Mouse (Mus musculus): Measurements from ENCODE around the gene Tmem163. TPM values are rescaled to one million over a fixed set of nuclear protein-coding genes. Genes with fewer than 3 reads are reported as not detected.
A peak's percentile ranks its signal among the peaks of the same experiment; 100 is the strongest.

Tmem163 gene
- polyA plus RNA-seq, 1 experiment from 2014 or later, result 54.1 TPM

GRCm38 (mm10) chr1:127637917-127638316 lies 41.4 kb downstream of the Tmem163 start:
- Histone ChIP-seq H3K9ac (replicated peaks) (no peak overlapping the region), H3K27me3 (replicated peaks) (no peaks in the 10 kb centered on the region), H3K4me3 (replicated peaks) (no peak overlapping the region), H3K4me2 (no peak overlapping the region), H3K27ac (replicated peaks) (no peak overlapping the region), H3K4me1 (no peaks in the 10 kb centered on the region), H3K9me3 (replicated peaks) (no peaks in the 10 kb centered on the region), H3K36me3 (no peaks in the 10 kb centered on the region)
- 59% methylated on average over 2 of the region's 2 CpGs for WGBS
- no peak for ATAC-seq (ENCODE audit: low FRiP score)

- H3K4me1 ChIP-seq, result 0 out of 2 replicates have a peak, but pooled peaks cover 6% of the 10 kb centered on the region
- H3K9me3 ChIP-seq (replicated peaks), result no peaks in the 10 kb centered on the region
- H3K9ac ChIP-seq (replicated peaks), result no peak overlapping the region
- H3K27me3 ChIP-seq (replicated peaks), result no peaks in the 10 kb centered on the region
- H3K4me3 ChIP-seq (replicated peaks), result no peak overlapping the region
- no peak overlapping the region for H3K27ac ChIP-seq (replicated peaks)
- ATAC-seq (ENCODE audit: low FRiP score), result no peak
- H3K4me2 ChIP-seq, result no peak overlapping the region
- 48% methylated on average over 7 of the region's 7 CpGs for WGBS
- no peaks in the 10 kb centered on the region for H3K36me3 ChIP-seq
Measured at GRCm38 (mm10) chr1:127627151-127627550, 52.2 kb downstream of the Tmem163 start.

- Histone ChIP-seq H3K36me3 (no peaks in the 10 kb centered on the region), H3K9ac (replicated peaks) (no peak overlapping the region), H3K4me1 (0 out of 2 replicates have a peak, but pooled peaks cover 6% of the 10 kb centered on the region), H3K27me3 (replicated peaks) (no peaks in the 10 kb centered on the region), H3K4me2 (no peak overlapping the region), H3K9me3 (replicated peaks) (no peaks in the 10 kb centered on the region), H3K4me3 (replicated peaks) (no peak overlapping the region), H3K27ac (replicated peaks) (no peak overlapping the region)
- 62% methylated on average over 5 of the region's 5 CpGs for WGBS
- ATAC-seq (ENCODE audit: low FRiP score), result no peak
Measured at GRCm38 (mm10) chr1:127625577-127626362, 53.6 kb downstream of the Tmem163 start.

- Histone ChIP-seq H3K9ac (replicated peaks) (no peak overlapping the region), H3K9me3 (replicated peaks) (no peaks in the 10 kb centered on the region), H3K27me3 (replicated peaks) (no peaks in the 10 kb centered on the region), H3K36me3 (no peaks in the 10 kb centered on the region), H3K4me1 (0 out of 2 replicates have a peak, but pooled peaks cover 6% of the 10 kb centered on the region), H3K4me2 (no peak overlapping the region), H3K27ac (replicated peaks) (no peak overlapping the region), H3K4me3 (replicated peaks) (no peak overlapping the region)
- 56% methylated on average over 5 of the region's 5 CpGs for whole genome bisulfite sequencing
- ATAC-seq (ENCODE audit: low FRiP score), result no peak
Measured at GRCm38 (mm10) chr1:127622349-127622748, 57.0 kb downstream of the Tmem163 start.

GRCm38 (mm10) chr1:127619036-127619435 lies 60.3 kb downstream of the Tmem163 start:
- H3K36me3 ChIP-seq, result no peaks in the 10 kb centered on the region
- WGBS, result 82% methylated on average over 6 of the region's 6 CpGs
- ATAC-seq (ENCODE audit: low FRiP score), result no peak
- no peaks in the 10 kb centered on the region for H3K27me3 ChIP-seq (replicated peaks)
- H3K4me2 ChIP-seq, result no peak overlapping the region
- no peaks in the 10 kb centered on the region for H3K4me1 ChIP-seq
- no peak overlapping the region for H3K4me3 ChIP-seq (replicated peaks)
- no peaks in the 10 kb centered on the region for H3K9me3 ChIP-seq (replicated peaks)
- H3K9ac ChIP-seq (replicated peaks), result no peak overlapping the region
- H3K27ac ChIP-seq (replicated peaks), result no peak overlapping the region

GRCm38 (mm10) chr1:127610378-127610777 lies 69.0 kb downstream of the Tmem163 start:
- H3K27me3 ChIP-seq (replicated peaks), result no peaks in the 10 kb centered on the region
- no peak for ATAC-seq (ENCODE audit: low FRiP score)
- no peaks in the 10 kb centered on the region for H3K4me1 ChIP-seq
- no peak overlapping the region for H3K4me3 ChIP-seq (replicated peaks)
- H3K4me2 ChIP-seq, result no peak overlapping the region
- WGBS, result 91% methylated on average over 3 of the region's 3 CpGs
- H3K9ac ChIP-seq (replicated peaks), result no peak overlapping the region
- H3K9me3 ChIP-seq (replicated peaks), result no peaks in the 10 kb centered on the region
- no peak overlapping the region for H3K27ac ChIP-seq (replicated peaks)
- H3K36me3 ChIP-seq, result no peaks in the 10 kb centered on the region

GRCm38 (mm10) chr1:127609814-127610213 lies 69.5 kb downstream of the Tmem163 start:
- Histone ChIP-seq H3K4me2 (no peak overlapping the region), H3K27me3 (replicated peaks) (no peaks in the 10 kb centered on the region), H3K27ac (replicated peaks) (no peak overlapping the region), H3K36me3 (no peaks in the 10 kb centered on the region), H3K9ac (replicated peaks) (no peak overlapping the region), H3K4me3 (replicated peaks) (no peak overlapping the region), H3K4me1 (0 out of 2 replicates have a peak, but pooled peaks cover under 1% of the 10 kb centered on the region), H3K9me3 (replicated peaks) (no peaks in the 10 kb centered on the region)
- 91% methylated on average over 2 of the region's 2 CpGs for WGBS
- no peak for ATAC-seq (ENCODE audit: low FRiP score)

- Histone ChIP-seq H3K27ac (replicated peaks) (no peak overlapping the region), H3K4me2 (no peak overlapping the region), H3K4me1 (peaks cover 15% of the 10 kb centered on the region), H3K4me3 (replicated peaks) (no peak overlapping the region), H3K36me3 (no peaks in the 10 kb centered on the region), H3K27me3 (replicated peaks) (no peaks in the 10 kb centered on the region), H3K9me3 (replicated peaks) (no peaks in the 10 kb centered on the region), H3K9ac (replicated peaks) (no peak overlapping the region)
- 91% methylated on average over 3 of the region's 3 CpGs for WGBS
- ATAC-seq (ENCODE audit: low FRiP score), result no peak
Measured at GRCm38 (mm10) chr1:127608326-127608725, 71.0 kb downstream of the Tmem163 start.

GRCm38 (mm10) chr1:127603697-127604631 lies 75.4 kb downstream of the Tmem163 start:
- no peak overlapping the region for H3K9ac ChIP-seq (replicated peaks)
- 43% methylated on average over 9 of the region's 9 CpGs for WGBS
- H3K4me3 ChIP-seq (replicated peaks), result no peak overlapping the region
- H3K27ac ChIP-seq (replicated peaks), result peak overlapping the region; percentile 54
- H3K36me3 ChIP-seq, result no peaks in the 10 kb centered on the region
- no peak overlapping the region for H3K4me2 ChIP-seq
- no peaks in the 10 kb centered on the region for H3K27me3 ChIP-seq (replicated peaks)
- H3K9me3 ChIP-seq (replicated peaks), result no peaks in the 10 kb centered on the region
- H3K4me1 ChIP-seq, result peaks cover 15% of the 10 kb centered on the region
- ATAC-seq (ENCODE audit: low FRiP score), result peak; percentile 84

GRCm38 (mm10) chr1:127596143-127596542 lies 83.2 kb downstream of the Tmem163 start:
- Histone ChIP-seq H3K4me2 (no peak overlapping the region), H3K27ac (replicated peaks) (no peak overlapping the region), H3K27me3 (replicated peaks) (no peaks in the 10 kb centered on the region), H3K4me3 (replicated peaks) (no peak overlapping the region), H3K9me3 (replicated peaks) (no peaks in the 10 kb centered on the region), H3K4me1 (0 out of 2 replicates have a peak, but pooled peaks cover 3% of the 10 kb centered on the region), H3K36me3 (no peaks in the 10 kb centered on the region), H3K9ac (replicated peaks) (no peak overlapping the region)
- ATAC-seq (ENCODE audit: low FRiP score), result no peak
- 90% methylated on average over 4 of the region's 4 CpGs for WGBS

GRCm38 (mm10) chr1:127595735-127596134 lies 83.6 kb downstream of the Tmem163 start:
- Histone ChIP-seq H3K27ac (replicated peaks) (no peak overlapping the region), H3K4me2 (no peak overlapping the region), H3K4me1 (0 out of 2 replicates have a peak, but pooled peaks cover 3% of the 10 kb centered on the region), H3K36me3 (no peaks in the 10 kb centered on the region), H3K4me3 (replicated peaks) (no peak overlapping the region), H3K9me3 (replicated peaks) (no peaks in the 10 kb centered on the region), H3K9ac (replicated peaks) (no peak overlapping the region), H3K27me3 (replicated peaks) (no peaks in the 10 kb centered on the region)
- ATAC-seq (ENCODE audit: low FRiP score), result no peak
- 62% methylated on average over 1 of the region's 1 CpGs for WGBS
